Mouse (Mus musculus) fat pad, adult 2 months (tissue): ENCODE measurements around the gene Gas7.

Source experiments
- DNase-seq: peaks from one replicate; pipeline ENCODE4 v3.0.0-alpha.2; 2011; ENCODE audit warnings: low read depth, low spot score; ENCODE audit errors: extremely low read depth

The Gas7 gene

GRCm38 (mm10) chr11:67608114-67608683 lies 153.0 kb downstream of the Gas7 start:
- no peak for DNase-seq

- no peak for DNase-seq
Measured at GRCm38 (mm10) chr11:67612158-67612839, 157.1 kb downstream of the Gas7 start.

DNA sequence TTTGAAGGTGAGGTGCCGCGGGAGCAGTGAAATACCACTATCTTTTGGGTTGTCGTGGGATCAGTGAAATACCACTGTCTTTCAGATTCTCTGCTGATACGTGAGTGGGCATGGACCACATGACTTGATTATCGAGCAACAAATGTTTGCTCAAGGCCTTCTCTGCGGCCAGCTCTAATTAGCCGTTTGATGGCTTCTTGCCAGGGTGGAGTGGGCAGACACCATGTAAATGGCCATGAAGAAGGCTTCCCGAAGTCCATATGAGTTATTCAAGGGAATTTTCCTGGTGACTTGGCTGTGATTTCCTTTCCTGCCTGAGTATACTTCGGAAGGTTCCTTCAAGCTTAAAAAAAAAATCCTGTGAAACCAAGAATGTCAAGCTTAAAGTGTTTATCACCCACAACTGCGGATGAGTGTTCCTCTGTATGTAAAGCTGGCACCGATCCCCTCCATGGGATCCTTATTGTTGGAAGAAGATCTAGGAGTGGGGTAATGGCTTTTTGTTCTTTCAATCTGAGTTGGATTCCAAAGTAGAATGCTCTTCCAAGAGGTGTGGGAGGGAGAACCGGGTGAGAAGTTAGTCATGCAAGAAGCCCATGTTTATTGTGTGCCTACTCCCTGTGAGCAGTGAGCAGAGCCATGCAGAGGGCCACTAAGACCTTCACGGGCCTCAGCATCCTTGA lies 161.5 kb downstream of the Gas7 start:
- DNase-seq, result peak; percentile 90

DNA sequence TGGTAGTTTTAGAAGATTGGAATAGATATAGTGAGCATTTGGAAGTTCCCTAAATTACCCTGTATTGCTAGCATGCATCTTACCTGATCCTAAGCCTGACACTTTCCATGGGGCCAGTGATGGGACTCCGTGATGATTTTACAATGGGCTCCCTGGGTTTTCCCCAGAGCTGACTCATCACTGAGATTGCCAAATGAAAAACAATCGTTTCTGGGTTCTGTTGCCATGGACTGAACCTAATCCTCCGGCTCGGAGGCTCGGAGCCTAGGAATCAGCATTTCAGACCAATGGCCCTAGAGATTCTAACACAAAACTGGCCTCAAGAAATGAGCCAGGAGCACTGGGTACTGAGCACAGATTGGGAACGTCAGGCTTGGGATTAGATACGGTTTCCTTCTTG lies 167.1 kb downstream of the Gas7 start:
- no peak for DNase-seq

DNA sequence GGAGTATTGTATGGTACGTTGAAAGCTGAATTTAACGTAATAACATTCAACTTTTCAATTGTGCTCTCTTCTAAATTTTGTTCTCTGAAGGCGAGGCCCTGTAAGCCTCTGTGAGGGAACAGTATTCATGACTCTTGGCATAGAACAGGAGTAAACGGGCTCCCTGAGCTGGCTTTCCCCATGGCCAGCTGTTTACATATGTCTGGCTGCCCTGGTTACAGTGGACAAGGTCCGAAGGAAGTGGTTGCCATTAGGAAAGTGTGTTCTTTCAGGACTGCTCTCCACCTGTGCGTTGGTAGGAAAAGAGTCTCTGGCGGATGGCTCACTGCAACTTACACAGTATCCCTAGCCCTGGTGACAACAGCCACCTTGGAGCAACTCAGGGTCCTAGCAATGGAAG lies 171.9 kb downstream of the Gas7 start:
- no peak for DNase-seq

DNA sequence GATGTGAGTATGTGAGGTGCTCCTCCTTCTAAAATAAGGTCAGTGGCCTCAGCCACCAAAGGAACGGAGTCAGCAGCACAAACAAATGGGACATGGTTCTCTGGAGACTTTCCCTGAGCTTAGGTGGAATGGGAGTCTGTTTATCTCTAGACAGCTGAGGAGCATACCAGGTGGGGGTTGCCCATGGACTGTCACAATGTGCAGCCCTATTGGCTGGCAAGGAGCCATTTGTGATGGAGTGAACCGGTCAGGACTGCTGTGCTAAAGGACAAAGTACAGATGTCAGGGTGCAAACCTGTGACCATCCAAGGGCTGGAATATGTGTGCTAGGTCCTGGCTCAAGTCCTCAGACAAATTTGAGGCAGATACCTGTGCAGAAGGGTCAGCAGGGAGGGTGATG lies 173.3 kb downstream of the Gas7 start:
- DNase-seq, result no peak

GRCm38 (mm10) chr11:67632906-67633305 lies 177.7 kb downstream of the Gas7 start:
- DNase-seq, result no peak

DNA sequence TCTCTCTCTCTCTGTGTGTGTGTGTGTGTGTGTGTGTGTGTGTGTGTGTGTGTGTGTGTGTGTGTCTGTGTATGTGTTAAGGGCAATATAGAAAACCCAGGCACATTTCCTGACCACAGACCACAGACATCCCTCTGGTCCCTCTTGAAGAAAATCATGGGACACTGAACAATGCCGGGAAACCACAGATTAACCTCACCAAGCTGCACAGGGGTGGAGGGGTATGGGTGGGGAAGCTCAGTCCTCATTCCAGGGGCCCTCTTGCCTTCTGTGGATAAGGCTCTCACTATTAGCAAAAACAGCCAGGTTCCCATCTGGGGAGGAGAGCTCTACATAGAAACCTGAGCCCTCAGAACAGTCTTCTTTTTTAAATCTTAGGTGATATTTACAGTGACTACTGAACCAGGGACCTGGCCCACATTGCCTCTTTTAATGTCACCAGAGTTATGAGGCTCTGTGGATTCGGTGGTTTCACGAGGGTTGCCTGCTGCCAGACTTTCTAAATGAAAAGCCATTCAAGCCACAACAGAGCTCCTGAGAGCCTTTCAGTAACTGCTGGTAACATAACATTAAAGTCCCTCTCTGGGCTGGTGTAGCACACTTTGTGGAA lies 178.5 kb downstream of the Gas7 start:
- DNase-seq, result no peak

DNA sequence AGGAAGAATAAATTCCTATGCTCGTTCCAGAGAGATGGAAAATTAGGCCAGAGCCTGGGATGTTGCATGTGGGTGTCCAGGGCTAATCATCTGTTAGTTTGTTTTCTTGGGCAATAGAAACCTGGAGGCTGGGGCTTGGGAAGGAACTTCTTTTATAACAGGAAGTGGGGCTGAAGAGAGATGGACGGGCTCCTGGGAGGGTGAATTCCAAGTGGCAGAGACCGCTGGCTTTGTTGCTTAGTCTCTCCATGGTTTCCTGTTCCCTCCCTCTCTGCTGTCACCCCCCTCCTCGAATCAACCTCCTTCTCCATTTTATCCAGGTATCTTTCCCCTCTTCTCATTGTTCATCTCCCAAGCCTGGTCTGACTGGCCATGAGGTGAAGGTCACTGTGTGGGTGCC lies 181.0 kb downstream of the Gas7 start:
- no peak for DNase-seq

GRCm38 (mm10) chr11:67636905-67637586 lies 181.8 kb downstream of the Gas7 start:
- no peak for DNase-seq

- DNase-seq, result no peak
Measured at GRCm38 (mm10) chr11:67638401-67638800, 183.2 kb downstream of the Gas7 start.

- no peak for DNase-seq
Measured at GRCm38 (mm10) chr11:67640299-67640698, 185.1 kb downstream of the Gas7 start.

DNA sequence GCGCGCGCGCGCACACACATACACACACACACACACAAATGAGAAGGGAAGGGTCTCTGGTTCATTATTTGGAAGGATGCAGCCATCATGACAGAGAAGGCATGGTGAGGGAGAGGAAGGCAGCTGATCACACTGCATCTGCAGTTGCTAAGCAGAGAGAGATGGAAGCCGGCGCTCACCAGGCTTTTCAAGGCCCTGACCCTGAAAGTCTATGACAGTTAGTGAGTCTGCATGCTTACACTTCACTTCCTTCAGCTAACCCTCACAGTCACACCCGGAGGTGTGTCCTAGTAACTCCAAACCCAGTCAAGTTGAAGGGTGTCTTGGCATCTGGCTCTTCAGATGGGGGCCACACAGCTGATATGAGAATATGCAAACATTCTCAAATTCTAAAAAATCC lies 187.2 kb downstream of the Gas7 start:
- DNase-seq, result no peak

DNA sequence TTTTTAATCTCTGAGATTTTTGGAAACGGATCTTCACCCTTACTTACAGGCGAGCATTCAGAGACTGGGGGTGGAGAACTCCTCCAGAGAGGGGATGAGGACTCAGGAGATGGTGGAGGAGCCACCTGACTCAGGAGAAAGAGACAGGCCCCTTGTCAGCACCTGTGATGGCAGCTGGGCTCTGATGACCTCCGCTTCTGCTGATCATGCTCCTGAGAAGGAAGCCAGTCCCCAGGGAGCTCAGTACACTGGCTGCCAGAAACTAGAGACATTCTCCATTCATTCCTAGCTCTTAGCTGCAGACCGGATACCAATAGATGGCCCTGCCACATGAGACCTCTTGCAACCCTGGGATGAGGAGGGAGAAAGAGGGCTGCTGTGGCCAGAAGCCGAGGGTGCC lies 187.6 kb downstream of the Gas7 start:
- DNase-seq, result no peak

- no peak for DNase-seq
Measured at GRCm38 (mm10) chr11:67643465-67643864, 188.2 kb downstream of the Gas7 start.

- no peak for DNase-seq
Measured at GRCm38 (mm10) chr11:67644632-67645149, 189.5 kb downstream of the Gas7 start.

DNA sequence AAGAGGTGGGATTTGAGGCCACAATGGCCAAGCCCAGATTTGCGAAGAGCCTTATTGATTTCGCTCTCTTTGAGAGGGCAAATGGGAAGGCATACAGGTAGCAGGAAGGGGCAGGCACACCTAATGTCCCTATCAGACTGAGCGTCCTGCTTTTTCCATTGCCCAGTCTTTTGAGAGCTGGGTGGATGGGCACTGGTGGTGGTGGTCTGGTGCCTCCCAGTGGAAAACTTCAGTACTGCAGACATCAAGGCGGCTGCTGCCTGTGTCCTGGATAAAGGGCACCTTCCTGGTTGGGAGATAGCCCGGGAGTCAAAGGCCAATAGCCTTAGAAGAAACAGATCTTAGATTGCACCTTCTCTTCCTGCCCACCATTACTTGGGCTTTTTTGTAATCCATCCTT lies 192.5 kb downstream of the Gas7 start:
- no peak for DNase-seq

DNA sequence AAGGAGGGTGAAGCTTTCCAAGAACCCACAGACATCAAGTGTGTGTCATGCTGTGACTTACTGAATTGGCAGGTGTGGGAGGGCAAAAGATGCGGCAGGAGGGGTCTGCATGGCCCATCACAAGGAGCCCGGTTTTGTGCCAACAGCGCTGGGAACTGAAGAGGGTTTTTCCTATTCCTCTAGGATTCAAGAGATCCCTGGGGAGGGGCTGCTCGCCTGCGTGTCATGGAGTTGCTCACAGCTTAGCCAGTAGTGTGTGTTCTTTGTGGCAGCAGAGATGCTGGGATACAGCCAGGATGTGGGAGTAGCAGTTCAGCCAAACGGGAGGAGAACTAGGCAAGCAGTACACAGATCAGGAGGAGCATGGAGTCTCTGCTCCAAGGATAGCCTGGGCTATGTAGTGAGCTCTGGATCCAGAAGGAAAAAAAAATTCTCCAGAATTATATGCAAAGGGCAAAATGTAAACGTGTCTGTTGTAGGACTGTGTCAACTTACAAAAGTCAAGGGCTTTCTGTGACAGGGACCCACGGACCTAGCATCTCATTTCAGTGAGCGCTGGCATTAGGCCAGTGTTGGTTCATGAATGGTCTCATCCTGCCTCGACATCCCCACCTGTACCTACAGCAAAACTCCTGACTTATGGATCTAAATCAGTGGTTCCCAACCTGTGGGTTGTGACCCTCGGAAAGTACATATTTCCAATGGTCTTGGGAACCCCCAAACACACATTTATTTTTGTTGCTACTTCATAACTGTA lies 193.6 kb downstream of the Gas7 start:
- no peak for DNase-seq

- no peak for DNase-seq
Measured at GRCm38 (mm10) chr11:67649971-67650707, 194.9 kb downstream of the Gas7 start.

DNA sequence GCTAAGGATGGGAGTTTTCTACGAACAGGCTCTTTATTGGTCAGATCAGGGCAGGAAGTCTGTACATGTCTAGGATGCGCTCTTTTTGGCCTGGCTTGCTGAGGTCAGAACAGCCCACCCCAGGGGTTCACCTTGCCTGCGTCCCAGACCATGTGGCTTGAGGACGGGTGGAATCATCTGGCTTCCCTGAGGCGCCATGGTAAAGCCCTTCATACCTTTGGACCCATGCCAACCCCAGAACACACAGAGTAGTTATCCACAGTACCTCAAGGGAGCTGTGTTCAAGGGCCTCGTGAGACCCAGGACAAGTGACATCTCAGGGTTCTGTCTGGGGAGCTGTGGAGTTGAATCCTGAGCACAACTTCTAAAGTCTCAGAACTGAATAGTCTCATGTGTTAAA lies 196.5 kb downstream of the Gas7 start:
- DNase-seq, result no peak
